Mouse (Mus musculus) midbrain, embryonic 10.5 days (tissue): ENCODE measurements at regions not wholly inside any gene's neighbourhood (a gene's known extent, or its start where the extent isn't known, plus 50 kb on each side); places are given as distances from the start of the nearest gene placed in this dataset.
"Not testable (repeated sequence)": the region's sequence is repeated elsewhere in the genome, so short reads cannot be mapped to it uniquely, and the experiment has no call there.

Source experiments
- DNase-seq: peaks from one replicate; pipeline ENCODE4 v3.0.0-alpha.2; 2017; ENCODE audit warnings: low spot score
- H3K27ac ChIP-seq: fragments of 300-500 bp; sonication (generic); replicated peaks from 2 replicates; pipeline ENCODE4 v1.5.1; 2016; ENCODE audit warnings: mild to moderate bottlenecking
- H3K27me3 ChIP-seq: fragments of 300-500 bp; sonication (generic); 2 replicates; pipeline ENCODE4 v1.6.1; 2016; ENCODE audit warnings: low read depth, mild to moderate bottlenecking; ENCODE audit not compliant: poor library complexity, severe bottlenecking
- H3K36me3 ChIP-seq: fragments of 300-500 bp; sonication (generic); 2 replicates; pipeline ENCODE4 v1.6.1; 2016; ENCODE audit warnings: mild to moderate bottlenecking, moderate library complexity
- H3K4me1 ChIP-seq: fragments of 300-500 bp; sonication (generic); 2 replicates; pipeline ENCODE4 v1.6.1; 2016
- H3K4me3 ChIP-seq: fragments of 300-500 bp; sonication (generic); 2 replicates; pipeline ENCODE4 v1.5.1; 2016; ENCODE audit warnings: mild to moderate bottlenecking, moderate library complexity
- H3K9me3 ChIP-seq: fragments of 300-500 bp; sonication (generic); replicated peaks from 2 replicates; pipeline ENCODE4 v1.6.1; 2016; ENCODE audit warnings: mild to moderate bottlenecking
- WGBS: fragments of 180-500 bp; shearing (Covaris S2); methylation state at CpG from one replicate; pipeline ENCODE4 v1.1.7; 2016; 5-methylcytosine and 5-hydroxymethylcytosine counted together

DNA sequence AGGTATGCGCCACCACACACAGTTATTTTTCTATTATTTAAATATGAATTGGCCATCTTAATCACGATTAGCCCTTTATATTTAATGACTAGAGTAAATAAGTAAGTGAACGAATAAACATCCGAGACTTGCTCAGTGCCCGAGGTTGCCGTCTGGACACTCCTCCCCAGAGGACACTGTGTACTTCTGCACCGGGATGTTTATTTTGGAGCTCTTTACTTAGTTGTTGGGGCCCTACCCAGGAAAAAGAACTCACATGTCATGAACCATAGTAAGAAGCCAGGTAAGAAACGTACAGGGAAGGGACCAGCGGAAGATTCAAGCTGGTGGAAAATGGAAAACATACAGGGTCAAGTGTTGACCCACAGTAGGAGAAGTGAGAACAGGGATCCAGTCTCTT lies 89.0 kb downstream of the Akr1d1 start:
- Histone ChIP-seq H3K4me3 (no peak overlapping the region), H3K27me3 (no peaks in the 10 kb centered on the region), H3K9me3 (no peaks in the 10 kb centered on the region), H3K27ac (no peak overlapping the region), H3K4me1 (peaks cover 18% of the 10 kb centered on the region), H3K36me3 (no peaks in the 10 kb centered on the region)
- DNase-seq, result no peak
- WGBS, result 93% methylated on average over 9 of the region's 9 CpGs

DNA sequence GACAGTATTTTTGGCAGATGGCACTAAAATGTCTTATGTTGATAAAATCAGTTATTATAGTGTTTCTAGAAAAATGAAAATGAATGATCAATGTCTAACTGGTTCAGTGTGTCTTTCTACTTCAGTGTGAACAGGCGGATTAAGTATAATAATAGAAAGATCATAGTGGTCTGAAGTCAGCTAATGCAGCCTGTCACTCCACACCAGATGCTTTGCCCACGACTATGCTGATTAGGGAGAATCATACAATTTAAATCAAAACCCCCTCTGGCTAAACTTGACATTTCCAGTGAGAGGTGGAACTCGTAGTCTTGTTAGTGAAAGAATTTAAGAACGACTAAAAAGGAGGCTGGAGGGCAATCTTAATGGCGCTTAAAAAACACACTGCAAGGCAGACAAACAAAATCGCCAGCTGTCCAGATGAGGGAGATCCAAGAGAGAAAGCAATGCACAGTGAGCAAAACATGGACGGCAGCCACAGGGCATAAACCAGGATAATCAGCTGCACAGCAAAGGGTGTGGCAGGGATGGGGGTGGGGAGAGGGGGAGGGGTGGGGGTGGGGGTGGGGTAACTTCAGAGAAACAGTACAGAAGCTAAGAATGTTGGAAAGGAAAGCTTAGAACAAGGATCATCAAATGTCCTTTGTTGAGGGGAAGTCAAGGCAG lies 91.5 kb downstream of the Akr1d1 start:
- peaks cover 18% of the 10 kb centered on the region for H3K4me1 ChIP-seq
- no peaks in the 10 kb centered on the region for H3K36me3 ChIP-seq
- H3K4me3 ChIP-seq, result no peak overlapping the region
- no peak for DNase-seq
- WGBS, result 73% methylated on average over 7 of the region's 7 CpGs
- H3K27me3 ChIP-seq, result no peaks in the 10 kb centered on the region
- H3K9me3 ChIP-seq, result no peaks in the 10 kb centered on the region
- no peak overlapping the region for H3K27ac ChIP-seq

DNA sequence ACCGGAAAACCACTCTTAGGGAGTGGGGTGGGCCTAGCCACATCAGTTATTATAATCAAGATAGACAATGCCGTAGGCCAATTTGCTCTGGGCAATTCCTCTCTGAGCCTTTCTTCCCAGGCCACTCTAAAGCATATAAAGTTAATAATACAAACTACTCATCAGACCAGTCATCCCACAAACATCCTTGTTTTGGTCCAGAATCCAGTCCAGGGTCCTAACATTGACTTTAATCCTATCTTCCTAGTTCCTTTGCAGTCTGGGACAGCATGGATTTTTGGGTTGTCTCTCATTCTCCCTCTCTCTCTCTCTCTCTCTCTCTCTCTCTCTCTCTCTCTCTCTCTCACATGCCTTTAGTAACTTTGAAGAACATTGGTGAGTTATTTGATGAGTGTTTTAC lies 92.3 kb downstream of the Akr1d1 start:
- Histone ChIP-seq H3K27ac (no peak overlapping the region), H3K36me3 (no peaks in the 10 kb centered on the region), H3K4me3 (no peak overlapping the region), H3K4me1 (peaks cover 15% of the 10 kb centered on the region), H3K27me3 (no peaks in the 10 kb centered on the region), H3K9me3 (no peaks in the 10 kb centered on the region)
- DNase-seq, result no peak
- 98% methylated on average over 2 of the region's 2 CpGs for WGBS

DNA sequence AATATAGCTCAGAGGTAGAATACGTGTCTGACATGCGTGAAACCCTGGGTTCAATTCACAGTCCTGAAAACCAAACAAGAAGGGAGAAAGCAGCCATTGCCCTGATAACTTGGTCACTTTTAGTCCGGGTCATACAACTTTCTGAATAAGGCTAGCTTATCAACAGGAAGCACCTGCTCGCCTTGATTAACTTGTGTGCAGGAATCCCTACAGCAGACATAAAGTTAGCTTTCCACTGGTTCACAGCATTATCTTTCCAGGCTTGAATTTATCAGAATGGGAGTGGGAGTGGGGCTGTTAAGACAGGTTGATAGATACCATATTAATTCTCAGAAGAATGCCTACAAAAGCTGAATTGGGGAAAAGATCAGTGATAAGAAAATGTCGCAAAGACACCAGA lies 97.2 kb downstream of the Akr1d1 start:
- no peaks in the 10 kb centered on the region for H3K27me3 ChIP-seq
- no peak for DNase-seq
- H3K36me3 ChIP-seq, result no peaks in the 10 kb centered on the region
- H3K4me3 ChIP-seq, result no peak overlapping the region
- H3K9me3 ChIP-seq, result no peaks in the 10 kb centered on the region
- no peak overlapping the region for H3K27ac ChIP-seq
- no peaks in the 10 kb centered on the region for H3K4me1 ChIP-seq
- 85% methylated on average over 5 of the region's 5 CpGs for WGBS

DNA sequence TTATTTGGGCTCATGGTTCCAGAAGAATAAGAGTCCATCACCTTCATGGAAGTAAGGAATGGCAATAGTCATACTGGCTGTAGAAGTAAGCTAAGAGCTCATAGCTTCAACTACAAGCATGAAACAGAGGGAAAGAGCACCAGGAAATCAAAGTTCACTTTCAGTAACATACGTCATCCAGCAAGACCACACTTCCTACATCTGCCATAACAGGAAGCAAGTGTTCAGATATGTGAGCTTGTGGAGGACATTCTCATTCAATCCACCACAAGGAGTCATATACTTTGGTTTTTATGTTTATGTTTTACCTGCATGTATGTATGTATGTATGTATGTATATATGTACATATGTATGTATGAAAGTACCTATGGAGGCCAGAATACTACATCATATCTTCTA lies 104.0 kb downstream of the Akr1d1 start:
- no peaks in the 10 kb centered on the region for H3K36me3 ChIP-seq
- no peaks in the 10 kb centered on the region for H3K4me1 ChIP-seq
- no peaks in the 10 kb centered on the region for H3K27me3 ChIP-seq
- 87% methylated on average over 1 of the region's 1 CpGs for WGBS
- H3K27ac ChIP-seq, result no peak overlapping the region
- H3K9me3 ChIP-seq, result no peaks in the 10 kb centered on the region
- no peak for DNase-seq
- H3K4me3 ChIP-seq, result no peak overlapping the region

DNA sequence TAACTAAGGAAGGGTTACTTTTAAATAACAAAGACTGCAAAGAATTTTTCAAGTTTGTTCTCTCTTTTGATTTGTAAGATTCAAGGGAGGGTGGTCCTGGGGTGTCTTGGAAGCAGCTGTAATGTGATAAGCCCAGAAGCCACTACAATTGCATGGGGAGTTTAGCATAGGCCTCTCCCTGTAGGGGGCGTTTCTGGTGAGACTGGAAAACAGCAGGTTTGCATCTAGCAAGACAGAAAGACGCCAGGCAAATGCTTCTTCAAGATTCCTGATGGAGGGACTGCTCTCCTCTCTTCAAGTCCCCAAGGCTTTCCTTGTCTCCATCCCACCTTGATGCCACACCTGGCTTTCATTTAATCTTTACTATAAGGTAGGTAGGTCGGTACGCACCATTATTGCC lies 112.1 kb downstream of the Akr1d1 start:
- Histone ChIP-seq H3K4me3 (no peak overlapping the region), H3K36me3 (no peaks in the 10 kb centered on the region), H3K27ac (peak overlapping the region; percentile 58), H3K9me3 (no peaks in the 10 kb centered on the region), H3K4me1 (peaks cover 26% of the 10 kb centered on the region), H3K27me3 (no peaks in the 10 kb centered on the region)
- DNase-seq, result no peak
- WGBS, result 31% methylated on average over 4 of the region's 4 CpGs

DNA sequence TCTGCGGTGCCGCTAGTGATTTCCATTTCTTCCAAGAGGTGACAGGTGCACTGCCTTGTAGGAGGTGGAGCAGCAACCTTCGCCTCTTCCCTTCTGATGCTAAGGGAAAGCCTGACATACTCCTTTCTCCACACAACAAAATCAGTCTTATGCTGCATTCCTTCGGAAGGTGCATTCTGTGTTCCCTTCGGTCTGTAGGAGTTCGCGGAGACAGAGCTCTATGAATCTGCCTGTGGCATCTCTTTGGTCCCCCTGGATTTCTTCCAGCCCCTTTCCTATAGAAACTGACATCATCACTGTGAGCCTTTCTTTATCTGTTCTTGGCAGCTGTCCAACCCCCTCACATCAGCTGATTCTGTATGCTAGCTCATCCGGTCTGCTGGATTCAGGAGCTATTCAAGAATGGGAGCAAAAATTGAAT lies 112.7 kb downstream of the Akr1d1 start:
- no peaks in the 10 kb centered on the region for H3K36me3 ChIP-seq
- H3K4me1 ChIP-seq, result peaks cover 26% of the 10 kb centered on the region
- whole genome bisulfite sequencing, result 42% methylated on average over 8 of the region's 8 CpGs
- H3K9me3 ChIP-seq, result no peaks in the 10 kb centered on the region
- H3K4me3 ChIP-seq, result peak overlapping the region; percentile 26; the same call in 1 of the 2 replicates
- peak overlapping the region; percentile 58 for H3K27ac ChIP-seq
- DNase-seq, result peak; percentile 50
- no peaks in the 10 kb centered on the region for H3K27me3 ChIP-seq

DNA sequence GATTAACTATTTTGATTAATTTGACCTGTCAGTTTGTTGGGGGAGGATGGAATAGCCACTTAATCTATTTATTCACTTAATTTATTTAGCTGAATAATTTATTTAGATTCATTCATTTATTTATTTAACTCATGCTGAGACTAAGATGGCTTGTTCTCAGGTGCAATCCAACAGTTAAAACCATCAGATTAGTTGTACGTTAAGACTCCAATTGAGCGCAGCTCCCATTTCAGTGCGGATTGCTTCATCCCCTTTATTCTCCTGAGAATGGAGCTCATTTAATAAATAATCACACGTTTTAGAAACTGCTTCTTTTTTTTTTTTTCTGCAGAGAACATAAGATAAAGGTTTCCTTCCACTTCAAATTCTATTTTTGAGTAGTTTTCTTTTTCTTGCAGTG lies 113.2 kb downstream of the Akr1d1 start:
- 49% methylated on average over 4 of the region's 4 CpGs for WGBS
- H3K9me3 ChIP-seq, result no peaks in the 10 kb centered on the region
- H3K4me1 ChIP-seq, result peaks cover 26% of the 10 kb centered on the region
- H3K36me3 ChIP-seq, result no peaks in the 10 kb centered on the region
- H3K27ac ChIP-seq, result peak overlapping the region; percentile 58; the same call in 1 of the 2 replicates
- H3K27me3 ChIP-seq, result no peaks in the 10 kb centered on the region
- no peak overlapping the region for H3K4me3 ChIP-seq
- no peak for DNase-seq

DNA sequence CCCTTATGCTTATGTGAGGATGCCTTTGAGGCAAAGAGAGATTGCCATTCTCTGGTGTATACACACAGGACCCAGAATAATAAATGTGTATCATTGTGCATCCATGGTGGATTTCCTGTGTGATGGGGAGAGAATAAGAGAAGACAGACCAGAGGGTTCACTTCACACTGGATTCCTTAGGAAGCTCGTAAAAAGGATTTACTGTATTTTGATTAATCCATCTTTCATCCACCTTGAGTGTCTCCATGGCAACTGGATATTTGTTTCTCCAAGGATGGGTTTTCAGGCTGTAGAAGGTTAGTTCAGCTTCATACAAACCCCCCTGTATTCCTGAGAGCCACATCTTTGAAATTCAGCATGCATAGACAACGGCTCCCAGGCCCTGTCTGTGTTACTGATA lies 113.7 kb downstream of the Akr1d1 start:
- peaks cover 26% of the 10 kb centered on the region for H3K4me1 ChIP-seq
- no peaks in the 10 kb centered on the region for H3K9me3 ChIP-seq
- H3K27me3 ChIP-seq, result no peaks in the 10 kb centered on the region
- no peak overlapping the region for H3K4me3 ChIP-seq
- H3K36me3 ChIP-seq, result no peaks in the 10 kb centered on the region
- DNase-seq, result no peak
- WGBS, result 76% methylated on average over 2 of the region's 2 CpGs
- H3K27ac ChIP-seq, result peak overlapping the region; percentile 46; the same call in 1 of the 2 replicates

DNA sequence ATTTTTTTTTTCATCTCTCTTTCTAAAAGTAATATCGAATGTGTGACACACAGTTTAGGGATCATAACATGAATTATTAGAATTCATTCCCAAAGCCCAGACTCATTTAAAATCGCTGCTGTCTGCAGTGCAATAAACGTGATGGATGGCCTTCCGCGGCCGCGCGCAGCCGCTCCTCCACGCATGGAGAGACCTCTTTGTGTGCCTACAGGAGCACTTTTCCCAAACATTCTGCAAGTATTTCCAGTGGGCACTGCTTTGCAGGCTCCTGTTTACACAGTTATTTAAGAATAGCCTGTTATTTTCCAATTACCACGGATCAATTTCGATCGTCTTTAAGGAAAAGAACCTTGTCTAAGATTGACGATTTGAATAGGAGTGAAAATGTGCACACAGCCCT lies 115.6 kb downstream of the Akr1d1 start:
- Histone ChIP-seq H3K9me3 (no peaks in the 10 kb centered on the region), H3K27me3 (no peaks in the 10 kb centered on the region), H3K27ac (no peak overlapping the region; the same call in 1 of the 2 replicates), H3K4me3 (no peak overlapping the region), H3K4me1 (peaks cover 26% of the 10 kb centered on the region), H3K36me3 (no peaks in the 10 kb centered on the region)
- no peak for DNase-seq
- 86% methylated on average over 14 of the region's 14 CpGs for WGBS

DNA sequence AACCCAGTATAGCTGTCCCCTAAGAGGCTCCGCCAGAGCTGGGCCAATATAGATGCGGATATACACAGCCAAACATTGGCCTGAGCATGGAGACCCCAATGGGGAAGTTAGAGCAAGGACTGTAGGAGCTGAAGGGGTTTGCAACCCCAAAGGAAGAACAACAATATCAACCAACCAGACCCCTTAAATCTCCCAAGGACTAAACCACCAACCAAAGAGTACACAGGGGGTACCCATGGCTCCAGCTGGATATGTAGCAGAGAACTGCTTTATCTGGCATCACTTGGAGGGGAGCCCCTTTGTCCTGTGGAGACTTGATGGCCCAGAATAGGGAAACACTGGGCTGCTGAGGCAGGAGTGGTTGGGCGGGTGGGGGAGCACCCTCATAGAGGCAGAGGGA lies 127.3 kb downstream of the Akr1d1 start:
- H3K27me3 ChIP-seq, H3K4me3 ChIP-seq, H3K36me3 ChIP-seq, H3K4me1 ChIP-seq, H3K9me3 ChIP-seq, DNase-seq: not testable (repeated sequence)
- peak overlapping the region; percentile 75 for H3K27ac ChIP-seq
- 92% methylated on average over 3 of the region's 3 CpGs for WGBS

DNA sequence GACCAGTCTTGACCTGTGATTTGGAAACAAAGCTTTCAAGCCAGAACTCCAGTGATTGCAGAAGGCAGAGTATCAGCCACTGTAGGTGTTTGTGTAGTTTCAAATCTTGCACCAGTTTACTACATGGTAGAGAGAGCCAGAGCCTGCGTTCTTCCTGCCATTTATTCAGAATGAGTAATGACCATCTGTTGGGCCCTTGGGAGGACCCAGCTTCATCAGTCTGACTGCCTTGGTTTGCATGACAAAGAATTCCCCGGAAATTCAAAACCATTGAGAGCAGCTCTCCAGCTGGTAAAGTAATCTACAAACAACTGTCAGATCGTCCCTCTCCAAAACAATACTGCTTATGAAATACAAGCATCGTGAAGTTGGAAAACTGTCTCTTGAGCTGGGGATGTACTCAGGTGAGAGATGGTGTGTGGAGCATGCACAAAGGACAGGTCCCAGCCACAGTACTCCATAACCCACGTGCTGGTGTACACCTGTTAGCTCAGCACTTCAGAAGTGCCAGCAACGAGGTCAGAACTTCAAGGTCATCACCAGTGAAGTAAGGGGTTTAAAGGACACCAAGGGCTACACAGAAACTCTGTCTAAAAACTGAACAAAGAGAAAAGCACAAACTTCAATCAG lies 128.2 kb downstream of the Akr1d1 start:
- Histone ChIP-seq H3K27me3 (no peaks in the 10 kb centered on the region), H3K27ac (peak overlapping the region; percentile 75), H3K9me3 (no peaks in the 10 kb centered on the region), H3K36me3 (no peaks in the 10 kb centered on the region), H3K4me3 (no peak overlapping the region), H3K4me1 (peaks cover 8% of the 10 kb centered on the region)
- 58% methylated on average over 6 of the region's 6 CpGs for WGBS
- DNase-seq, result no peak

DNA sequence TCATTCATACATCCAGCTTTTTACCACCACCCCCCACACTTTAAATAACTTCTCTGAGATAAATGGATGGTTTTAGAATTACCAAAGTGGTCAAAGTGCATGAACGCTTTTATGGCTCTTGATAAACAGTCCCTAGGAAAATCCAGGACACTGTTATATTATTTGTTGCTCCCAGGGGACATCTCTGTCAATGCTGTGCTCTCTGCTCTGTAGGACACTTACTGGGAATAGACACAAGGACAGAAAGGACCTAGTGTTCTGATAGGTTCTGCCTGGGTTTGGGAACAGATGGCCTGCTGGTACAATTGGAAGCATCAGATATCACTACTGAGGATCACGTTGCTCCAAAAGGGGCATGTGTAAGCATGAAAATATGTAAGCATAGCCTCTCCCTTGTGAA lies 132.8 kb downstream of the Akr1d1 start:
- H3K27ac ChIP-seq, result no peak overlapping the region
- WGBS, result 68% methylated on average over 2 of the region's 2 CpGs
- H3K4me1 ChIP-seq, result peaks cover 7% of the 10 kb centered on the region
- no peaks in the 10 kb centered on the region for H3K9me3 ChIP-seq
- H3K36me3 ChIP-seq, result no peaks in the 10 kb centered on the region
- H3K27me3 ChIP-seq, result no peaks in the 10 kb centered on the region
- DNase-seq, result no peak
- no peak overlapping the region for H3K4me3 ChIP-seq
